Mouse (Mus musculus): ENCODE measurements around the gene Unc5c. TPM values are rescaled to one million over a fixed set of nuclear protein-coding genes. Genes with fewer than 3 reads are reported as not detected.

The Unc5c gene
- polyA plus RNA-seq, 1 experiment = 0.15 TPM

- Histone ChIP-seq H3K4me3 (ENCODE audit: low read depth, low read length) (no peak overlapping the region), H3K4me1 (ENCODE audit: control insufficient read depth, insufficient read depth, insufficient read length, low read length) (no peaks in the 10 kb centered on the region), H3K27me3 (ENCODE audit: control insufficient read depth, insufficient read depth, low read length) (no peaks in the 10 kb centered on the region), H3K27ac (ENCODE audit: insufficient read depth, low read depth, low read length) (no peak overlapping the region), H3K36me3 (ENCODE audit: control insufficient read depth, insufficient read depth, low read length) (no peaks in the 10 kb centered on the region)
- TF ChIP-seq CTCF (IDR thresholded peaks at IDR 0.05; ENCODE audit: extremely low read depth, insufficient read length, insufficient replicate concordance, low read depth, low read length) (no peak), POLR2A (IDR thresholded peaks at IDR 0.05; ENCODE audit: low read depth, low read length) (no peak)
Measured at GRCm38 (mm10) chr3:141735285-141735684, 270.3 kb downstream of the Unc5c start.

- no peak for TF ChIP-seq CTCF (IDR thresholded peaks at IDR 0.05; ENCODE audit: extremely low read depth, insufficient read length, insufficient replicate concordance, low read depth, low read length)
- TF ChIP-seq POLR2A (IDR thresholded peaks at IDR 0.05; ENCODE audit: low read depth, low read length) = no peak
- no peaks in the 10 kb centered on the region for H3K4me1 ChIP-seq (ENCODE audit: control insufficient read depth, insufficient read depth, insufficient read length, low read length)
- no peaks in the 10 kb centered on the region for H3K36me3 ChIP-seq (ENCODE audit: control insufficient read depth, insufficient read depth, low read length)
- no peak overlapping the region for H3K27ac ChIP-seq (ENCODE audit: insufficient read depth, low read depth, low read length)
- no peak overlapping the region for H3K4me3 ChIP-seq (ENCODE audit: low read depth, low read length)
- no peaks in the 10 kb centered on the region for H3K27me3 ChIP-seq (ENCODE audit: control insufficient read depth, insufficient read depth, low read length)
Measured at GRCm38 (mm10) chr3:141745322-141745721, 280.3 kb downstream of the Unc5c start.

GRCm38 (mm10) chr3:141748694-141749381, 283.8 kb downstream of the Unc5c start:
- H3K27ac ChIP-seq (ENCODE audit: insufficient read depth, low read depth, low read length) = no peak overlapping the region
- WGBS = 29% methylated on average over 4 of the region's 4 CpGs
- H3K27me3 ChIP-seq (ENCODE audit: control insufficient read depth, insufficient read depth, low read length) = no peaks in the 10 kb centered on the region
- no peak overlapping the region for H3K4me3 ChIP-seq (ENCODE audit: low read depth, low read length)
- H3K36me3 ChIP-seq (ENCODE audit: control insufficient read depth, insufficient read depth, low read length) = no peaks in the 10 kb centered on the region
- TF ChIP-seq POLR2A (IDR thresholded peaks at IDR 0.05; ENCODE audit: low read depth, low read length) (no peak), CTCF (IDR thresholded peaks at IDR 0.05; ENCODE audit: extremely low read depth, insufficient read length, insufficient replicate concordance, low read depth, low read length) (no peak)
- no peaks in the 10 kb centered on the region for H3K4me1 ChIP-seq (ENCODE audit: control insufficient read depth, insufficient read depth, insufficient read length, low read length)

- no peaks in the 10 kb centered on the region for H3K4me1 ChIP-seq (ENCODE audit: control insufficient read depth, insufficient read depth, insufficient read length, low read length)
- TF ChIP-seq POLR2A (IDR thresholded peaks at IDR 0.05; ENCODE audit: low read depth, low read length) (no peak), CTCF (IDR thresholded peaks at IDR 0.05; ENCODE audit: extremely low read depth, insufficient read length, insufficient replicate concordance, low read depth, low read length) (no peak)
- no peaks in the 10 kb centered on the region for H3K27me3 ChIP-seq (ENCODE audit: control insufficient read depth, insufficient read depth, low read length)
- 63% methylated on average over 7 of the region's 7 CpGs for WGBS
- H3K4me3 ChIP-seq (ENCODE audit: low read depth, low read length) = no peak overlapping the region
- no peak overlapping the region for H3K27ac ChIP-seq (ENCODE audit: insufficient read depth, low read depth, low read length)
- H3K36me3 ChIP-seq (ENCODE audit: control insufficient read depth, insufficient read depth, low read length) = no peaks in the 10 kb centered on the region
Measured at GRCm38 (mm10) chr3:141752172-141752571, 287.2 kb downstream of the Unc5c start.

GRCm38 (mm10) chr3:141757259-141757658, 292.2 kb downstream of the Unc5c start:
- 67% methylated on average over 3 of the region's 3 CpGs for WGBS
- Histone ChIP-seq H3K4me3 (ENCODE audit: low read depth, low read length) (no peak overlapping the region), H3K27me3 (ENCODE audit: control insufficient read depth, insufficient read depth, low read length) (no peaks in the 10 kb centered on the region), H3K36me3 (ENCODE audit: control insufficient read depth, insufficient read depth, low read length) (no peaks in the 10 kb centered on the region), H3K4me1 (ENCODE audit: control insufficient read depth, insufficient read depth, insufficient read length, low read length) (no peaks in the 10 kb centered on the region), H3K27ac (ENCODE audit: insufficient read depth, low read depth, low read length) (no peak overlapping the region)
- TF ChIP-seq CTCF (IDR thresholded peaks at IDR 0.05; ENCODE audit: extremely low read depth, insufficient read length, insufficient replicate concordance, low read depth, low read length) (no peak), POLR2A (IDR thresholded peaks at IDR 0.05; ENCODE audit: low read depth, low read length) (no peak)

GRCm38 (mm10) chr3:141778411-141778919, 313.4 kb downstream of the Unc5c start:
- WGBS = 64% methylated on average over 8 of the region's 8 CpGs
- no peaks in the 10 kb centered on the region for H3K4me1 ChIP-seq (ENCODE audit: control insufficient read depth, insufficient read depth, insufficient read length, low read length)
- TF ChIP-seq CTCF (IDR thresholded peaks at IDR 0.05; ENCODE audit: extremely low read depth, insufficient read length, insufficient replicate concordance, low read depth, low read length) (no peak), POLR2A (IDR thresholded peaks at IDR 0.05; ENCODE audit: low read depth, low read length) (no peak)

GRCm38 (mm10) chr3:141779186-141779585, 314.2 kb downstream of the Unc5c start:
- no peaks in the 10 kb centered on the region for H3K4me1 ChIP-seq (ENCODE audit: control insufficient read depth, insufficient read depth, insufficient read length, low read length)
- no peaks in the 10 kb centered on the region for H3K27me3 ChIP-seq (ENCODE audit: control insufficient read depth, insufficient read depth, low read length)
- no peaks in the 10 kb centered on the region for H3K36me3 ChIP-seq (ENCODE audit: control insufficient read depth, insufficient read depth, low read length)
- H3K4me3 ChIP-seq (ENCODE audit: low read depth, low read length) = no peak overlapping the region
- 25% methylated on average over 3 of the region's 3 CpGs for WGBS
- no peak for TF ChIP-seq POLR2A (IDR thresholded peaks at IDR 0.05; ENCODE audit: low read depth, low read length)
- no peak for TF ChIP-seq CTCF (IDR thresholded peaks at IDR 0.05; ENCODE audit: extremely low read depth, insufficient read length, insufficient replicate concordance, low read depth, low read length)
- H3K27ac ChIP-seq (ENCODE audit: insufficient read depth, low read depth, low read length) = no peak overlapping the region

More at GRCm38 (mm10) chr3:141778411-141778919, 313.4 kb downstream of the Unc5c start:
- H3K27ac ChIP-seq (ENCODE audit: insufficient read depth, low read depth, low read length) = no peak overlapping the region
- H3K27me3 ChIP-seq (ENCODE audit: control insufficient read depth, insufficient read depth, low read length) = no peaks in the 10 kb centered on the region
- no peaks in the 10 kb centered on the region for H3K36me3 ChIP-seq (ENCODE audit: control insufficient read depth, insufficient read depth, low read length)
- no peak overlapping the region for H3K4me3 ChIP-seq (ENCODE audit: low read depth, low read length)

Measured in small intestine, adult 2 months (tissue).